Mouse (Mus musculus) cerebellum, postnatal 36 days (tissue): ENCODE measurements around the gene Mlxip.

Source experiments
- DNase-seq, 2 experiments: peaks; one replicate each; pipeline ENCODE4 v3.0.0; 2021 to 2022; ENCODE audit warnings: mixed read lengths in 2 of 2

The Mlxip gene

GRCm38 (mm10) chr5:123394303-123394956, at the start of gene Mlxip:
Gene Mlxip (plus strand): TSS chr5:123394798.
- peak; percentile 90 to 91 for DNase-seq

- DNase-seq, result peak; percentile 56 to 62
These were observed 49.4 kb upstream of the Mlxip start for GRCm38 (mm10) chr5:123344963-123345852.

DNA sequence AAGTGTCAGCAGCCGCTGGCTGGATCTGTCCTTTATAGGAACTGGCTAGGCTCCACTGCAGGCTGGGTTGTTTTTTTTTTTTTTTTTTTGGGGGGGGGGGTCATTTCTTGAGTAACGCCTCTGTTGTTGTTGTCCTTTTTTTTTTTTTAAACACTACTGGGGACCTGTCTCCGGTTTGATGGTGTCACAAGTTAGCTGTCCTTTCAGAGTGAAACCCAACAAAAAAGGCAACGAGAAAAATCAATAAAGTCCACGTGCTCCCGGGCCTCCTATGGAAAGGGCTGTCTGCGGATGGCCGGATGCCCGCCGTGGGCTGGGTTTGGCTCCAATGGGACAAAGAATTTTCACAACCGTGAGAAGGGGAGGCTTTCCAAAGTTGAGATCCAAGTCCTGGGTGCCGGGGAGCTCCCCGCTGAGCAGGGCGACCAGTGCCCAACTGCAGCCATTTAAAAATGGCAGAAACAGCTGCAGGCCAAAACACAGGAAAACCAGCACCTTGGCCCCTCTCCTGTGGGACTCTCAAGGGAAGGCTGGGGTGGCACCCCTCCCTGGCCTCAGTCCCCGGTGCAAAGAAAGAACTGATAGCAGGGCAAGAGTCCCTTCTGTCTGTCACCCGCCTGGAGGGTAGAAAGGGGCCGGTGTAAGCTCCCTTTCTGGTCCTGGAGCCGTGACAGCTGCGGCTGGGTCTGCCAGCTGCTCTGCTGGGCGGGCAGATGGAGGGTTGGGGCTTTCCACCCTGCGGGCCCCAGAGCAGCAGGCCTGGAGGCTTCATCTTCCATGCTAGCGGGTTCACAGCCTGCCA, 48.5 kb upstream of the Mlxip start:
- peak; percentile 45 to 57 for DNase-seq

- no peak for DNase-seq
These were observed 47.8 kb upstream of the Mlxip start for GRCm38 (mm10) chr5:123346701-123347270.

GRCm38 (mm10) chr5:123347985-123348384, 46.6 kb upstream of the Mlxip start:
- DNase-seq, result no peak

DNA sequence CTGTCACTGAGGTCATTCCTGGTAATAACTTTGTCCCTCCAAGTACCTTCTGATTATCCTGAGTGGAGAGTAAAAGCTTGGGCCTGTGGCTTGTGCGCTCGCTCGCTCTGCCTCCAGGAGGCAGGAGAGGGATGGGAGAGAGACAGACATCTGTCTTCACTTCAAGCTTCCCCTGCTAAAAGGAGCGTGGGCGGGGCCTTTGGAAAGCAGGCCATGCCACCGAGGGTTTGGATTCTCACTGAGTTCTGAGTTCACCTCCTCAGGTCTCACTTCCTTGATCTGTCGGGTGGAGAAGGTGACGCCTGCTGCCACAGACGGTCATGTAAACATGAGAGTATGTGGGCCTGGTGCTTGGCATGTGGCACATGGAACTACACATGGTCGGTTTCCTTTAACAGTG, 44.2 kb upstream of the Mlxip start:
- DNase-seq, result peak in 1 of 2 experiments; percentile 42

GRCm38 (mm10) chr5:123355918-123356317, 38.7 kb upstream of the Mlxip start:
- DNase-seq, result no peak

DNA sequence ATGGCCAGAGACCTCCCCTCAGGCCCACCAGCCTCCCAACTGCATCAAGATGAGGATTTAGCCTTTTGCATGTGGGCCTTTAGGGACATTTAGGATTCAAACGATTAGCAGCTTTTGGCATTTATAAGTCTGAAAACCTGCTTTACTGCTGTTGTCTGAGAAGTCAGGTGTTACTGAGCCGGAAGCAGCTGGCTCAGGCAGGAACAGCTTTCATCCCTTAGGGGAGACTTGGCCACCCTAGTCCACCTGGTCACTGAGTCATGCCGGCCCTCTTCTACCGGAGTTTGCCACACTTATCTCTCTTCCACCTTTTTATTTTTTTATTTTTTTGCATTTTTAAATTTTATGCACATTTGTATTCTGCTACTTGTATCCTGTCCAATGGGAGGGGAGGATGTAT, 37.3 kb upstream of the Mlxip start:
- DNase-seq, result no peak

DNA sequence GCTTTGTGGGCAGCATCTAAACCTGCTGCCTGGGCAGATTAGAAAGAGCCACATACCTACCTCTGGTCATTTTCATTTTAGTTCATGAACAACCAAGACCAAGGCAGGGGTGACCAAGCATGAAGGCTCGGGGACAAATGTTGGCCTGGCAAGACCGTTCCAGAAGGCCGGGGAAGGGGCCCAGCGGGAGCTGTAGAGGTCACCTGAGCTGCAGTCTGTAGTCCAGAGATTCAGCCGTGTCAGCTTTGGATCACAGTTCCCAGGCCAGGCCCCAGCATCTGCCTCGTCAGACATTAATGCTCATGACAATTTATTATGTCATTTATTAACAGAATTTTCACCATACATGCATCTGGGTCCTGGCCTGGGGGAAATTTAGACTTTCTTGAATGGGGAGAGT, 35.2 kb upstream of the Mlxip start:
- no peak for DNase-seq

GRCm38 (mm10) chr5:123362911-123363310, 31.7 kb upstream of the Mlxip start:
- no peak for DNase-seq

DNA sequence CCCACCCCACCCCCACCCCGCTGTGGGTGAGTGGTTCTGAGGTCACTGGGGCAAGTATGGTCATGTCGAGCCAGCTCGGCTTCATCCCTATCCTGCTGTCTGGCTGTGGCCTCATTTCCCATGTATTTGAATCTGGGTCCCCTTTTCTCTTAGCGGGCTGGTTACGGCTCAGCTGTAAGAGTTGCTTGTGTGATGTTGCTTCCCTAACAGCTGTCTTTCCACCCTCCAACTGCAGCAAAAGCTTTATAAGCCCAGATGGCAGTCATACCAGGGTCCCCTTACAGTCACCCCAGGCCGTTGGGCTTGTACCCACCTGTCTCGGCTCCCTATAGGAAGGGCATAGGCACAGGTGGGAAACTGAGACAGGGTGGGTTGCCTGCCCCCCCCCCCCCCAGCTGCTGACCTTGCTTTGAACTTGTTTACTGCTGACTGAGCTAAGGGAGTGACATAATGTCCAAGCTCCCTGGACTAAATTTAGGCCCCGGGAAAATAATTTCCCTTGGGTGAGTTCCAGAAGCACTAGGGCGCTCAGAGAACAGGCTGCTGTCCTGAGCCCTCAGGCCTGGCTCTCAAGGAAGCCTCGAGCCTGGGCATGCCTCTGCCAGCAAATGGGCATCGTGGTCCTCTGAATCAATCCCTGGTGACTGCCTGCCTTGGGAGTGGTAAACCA, 30.2 kb upstream of the Mlxip start:
- peak; percentile 65 to 70 for DNase-seq

DNA sequence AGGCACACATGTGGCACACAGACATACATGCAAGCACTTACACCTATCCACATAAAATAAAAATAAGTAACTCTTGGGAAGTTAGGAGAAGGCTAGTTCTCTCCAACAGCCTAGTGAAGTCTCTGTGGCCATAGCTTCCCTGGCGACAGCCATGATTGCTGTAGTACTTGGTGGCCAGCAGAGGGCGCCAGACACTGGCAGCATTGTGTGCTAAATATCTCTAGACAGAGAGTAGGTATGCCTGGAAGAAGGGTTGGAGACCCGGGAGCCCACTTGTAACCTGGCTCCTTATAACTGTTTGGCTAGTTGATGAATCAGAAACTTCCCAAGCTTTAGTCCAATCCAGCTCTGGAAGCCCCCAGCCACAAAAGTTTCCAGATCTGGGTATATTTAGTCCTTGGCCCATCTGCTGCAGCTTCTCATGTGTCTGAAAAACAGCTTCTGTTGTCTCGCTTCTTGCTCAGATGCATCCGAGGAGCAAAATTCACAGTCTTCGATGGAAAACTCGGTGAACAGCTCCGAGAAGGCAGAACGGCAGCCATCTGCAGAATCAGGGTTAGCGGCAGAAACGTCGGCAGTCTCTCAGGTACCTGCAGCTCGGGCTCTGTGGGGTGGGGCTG, 25.6 kb upstream of the Mlxip start:
- peak; percentile 48 to 52 for DNase-seq

GRCm38 (mm10) chr5:123370049-123370448, 24.5 kb upstream of the Mlxip start:
- no peak for DNase-seq

DNA sequence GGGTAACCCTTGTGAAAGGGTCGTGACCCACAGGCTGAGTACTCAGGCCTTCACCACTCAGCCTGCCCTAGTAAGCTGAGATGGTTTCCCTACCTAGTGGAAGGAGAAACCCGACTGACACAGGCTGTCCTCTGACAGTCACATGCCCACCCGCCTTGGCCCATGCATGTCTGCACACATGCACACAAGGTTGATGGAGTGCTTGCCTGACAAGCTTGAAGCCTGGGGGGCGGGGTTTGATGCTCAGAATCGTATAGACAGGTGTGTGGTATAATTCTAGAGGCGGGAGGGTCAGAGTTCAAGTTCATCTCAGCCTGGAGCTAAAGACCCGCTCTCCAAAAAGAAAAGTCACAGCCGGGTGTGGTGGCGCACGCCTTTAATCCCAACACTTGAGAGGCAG, 19.3 kb upstream of the Mlxip start:
- DNase-seq, result no peak

DNA sequence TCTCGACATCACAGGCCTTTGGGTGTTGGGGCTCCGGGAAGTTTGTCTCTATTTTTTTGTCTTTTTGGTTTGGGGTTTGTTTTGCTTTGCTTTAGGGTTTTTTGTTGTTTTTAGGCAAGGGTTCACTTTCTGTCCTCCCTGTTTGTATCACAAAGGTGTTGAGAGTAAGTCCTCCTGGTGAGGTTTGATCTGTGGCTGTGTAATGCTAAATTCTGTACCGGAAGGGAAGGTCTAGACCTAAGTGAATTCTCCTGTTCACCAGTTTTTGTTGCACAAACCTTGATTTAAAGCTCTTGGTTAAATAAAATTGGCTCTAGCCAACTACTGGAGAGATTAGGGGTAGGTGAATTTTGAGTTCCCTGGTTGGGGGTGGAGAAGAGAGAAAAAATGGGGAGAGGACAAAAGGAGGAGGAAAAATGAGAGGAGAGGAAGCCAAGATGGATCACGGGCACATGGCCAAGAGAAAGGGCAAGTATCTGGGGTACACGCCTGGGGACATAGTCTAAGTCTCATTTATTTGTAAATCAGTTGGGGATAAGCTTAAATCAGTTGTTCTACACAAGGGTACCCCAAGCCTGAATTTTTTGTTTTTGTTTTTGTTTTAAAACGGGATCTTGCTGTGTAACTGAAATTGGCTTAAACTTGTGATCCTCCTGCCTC, 18.7 kb upstream of the Mlxip start:
- no peak for DNase-seq

DNA sequence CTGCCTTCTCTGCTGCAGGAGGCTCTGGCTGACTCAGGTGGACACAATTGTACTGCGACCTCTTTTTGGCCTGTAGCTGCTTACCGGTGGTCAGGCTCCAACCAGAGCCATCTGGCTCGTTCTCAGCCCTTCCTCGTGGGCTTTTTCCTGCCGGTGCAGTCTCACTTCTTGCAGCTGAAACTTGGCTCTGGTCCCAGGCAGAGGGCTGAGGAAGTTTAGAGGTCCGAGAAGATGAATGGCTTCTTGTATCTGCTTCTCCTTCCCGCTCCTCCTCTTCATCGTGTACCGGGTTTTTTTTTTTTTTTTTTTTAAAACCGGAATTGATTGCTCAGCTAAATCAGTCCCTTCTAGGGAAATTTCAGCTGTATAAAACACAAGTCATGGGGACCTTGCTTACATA, 18.0 kb upstream of the Mlxip start:
- DNase-seq, result peak; percentile 68 to 72

- DNase-seq, result peak; percentile 84 to 90
These were observed 17.3 kb upstream of the Mlxip start for GRCm38 (mm10) chr5:123377120-123377955.

DNA sequence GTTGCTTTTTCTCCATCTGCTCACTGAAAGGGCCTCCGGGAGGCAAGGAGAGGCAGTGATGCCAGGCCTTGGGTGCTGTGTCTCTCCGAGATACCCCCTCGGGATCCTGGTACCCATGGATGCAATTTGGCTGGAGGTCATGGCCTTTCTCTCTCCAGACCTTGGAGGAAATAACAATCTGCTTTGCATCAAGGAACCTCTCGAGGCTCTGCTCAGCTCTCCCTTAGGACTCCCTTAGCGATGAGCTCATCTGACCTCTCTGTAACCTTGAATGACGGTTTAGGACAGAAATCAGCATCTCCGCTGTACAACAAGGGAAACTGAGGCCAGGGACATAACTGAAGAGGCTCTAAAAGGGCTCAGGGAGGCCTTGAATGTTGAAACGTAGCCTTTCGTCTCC, 15.9 kb upstream of the Mlxip start:
- DNase-seq, result no peak

DNA sequence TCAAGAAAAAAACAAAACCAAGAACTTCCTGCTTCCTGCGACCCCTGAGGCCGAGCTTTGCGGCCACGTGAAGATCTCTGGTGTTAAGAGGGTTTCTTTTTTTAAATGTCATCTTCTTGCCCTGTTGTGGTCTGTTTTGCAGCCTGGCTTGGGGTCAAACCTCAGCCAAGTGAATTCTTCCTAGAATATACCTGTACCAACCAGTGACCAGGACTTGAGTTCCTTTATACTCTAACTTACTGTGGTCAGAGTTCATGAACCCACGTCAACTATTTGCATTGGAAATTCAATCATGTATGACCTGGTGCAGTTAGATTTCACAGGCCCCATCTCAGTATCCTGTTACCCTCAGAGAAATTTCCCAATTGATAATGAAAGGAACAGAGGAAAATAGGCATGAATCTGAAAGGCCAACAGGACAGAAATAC, 15.1 kb upstream of the Mlxip start:
- DNase-seq, result no peak

GRCm38 (mm10) chr5:123381968-123382367, 12.6 kb upstream of the Mlxip start:
- no peak for DNase-seq
